Mouse (Mus musculus) gastrocnemius, postnatal 14 days (tissue): ENCODE measurements around the gene Ctns. TPM values are rescaled to one million over a fixed set of nuclear protein-coding genes. Genes with fewer than 3 reads are reported as not detected.

Experiments
- DNase-seq: peaks from one replicate; pipeline ENCODE4 v3.0.0; 2021; ENCODE audit warnings: mixed read lengths
- intact Hi-C: fragments of 180-260 bp; cut with DNase I; formaldehyde crosslinking; loops from one replicate; pipeline ENCODE4 v1.15.1; 2025; ENCODE audit warnings: low total_unique reads
- total RNA-seq, 2 experiments: library from RNA; stranded (reverse); gene quantifications; 2 replicates each; pipeline ENCODE4 v1.2.3; 2021

Gene Ctns
- total RNA-seq, 2 experiments from 2014 or later: 8.3 to 8.8 TPM

- peak; percentile 93 for DNase-seq
- intact Hi-C loops: no loop called here
Observed at GRCm38 (mm10) chr11:73199230-73199712, 429 bp upstream of the Ctns start, which contains the start of gene Shpk. Shpk (plus strand) TSS chr11:73199460.

GRCm38 (mm10) chr11:73198190-73198589, 652 bp downstream of the Ctns start:
- no peak for DNase-seq
- intact Hi-C loops: no loop called here

GRCm38 (mm10) chr11:73194444-73194843, 4.4 kb downstream of the Ctns start:
- intact Hi-C loops: no loop called here
- DNase-seq: no peak

DNA sequence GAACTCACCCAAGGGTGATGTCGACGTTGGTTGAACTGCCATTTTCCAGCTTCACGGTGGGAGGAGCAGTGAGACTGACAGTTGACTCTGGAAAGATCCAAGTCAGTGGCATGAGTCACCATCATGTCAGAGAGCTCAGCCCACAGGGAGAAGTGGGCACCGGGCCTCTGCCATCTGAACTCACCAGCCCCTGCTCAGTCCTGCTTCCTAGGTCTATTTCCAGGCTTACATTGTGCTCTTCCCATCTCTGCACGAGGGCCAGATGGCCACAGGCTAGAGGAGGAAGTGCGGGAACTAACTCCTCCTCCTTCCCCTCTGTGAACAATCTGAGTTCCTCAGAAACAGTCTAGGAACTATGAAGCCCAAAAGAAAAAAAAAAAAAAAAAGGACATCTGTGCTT, 5.8 kb downstream of the Ctns start:
- intact Hi-C loops: no loop called here

DNA sequence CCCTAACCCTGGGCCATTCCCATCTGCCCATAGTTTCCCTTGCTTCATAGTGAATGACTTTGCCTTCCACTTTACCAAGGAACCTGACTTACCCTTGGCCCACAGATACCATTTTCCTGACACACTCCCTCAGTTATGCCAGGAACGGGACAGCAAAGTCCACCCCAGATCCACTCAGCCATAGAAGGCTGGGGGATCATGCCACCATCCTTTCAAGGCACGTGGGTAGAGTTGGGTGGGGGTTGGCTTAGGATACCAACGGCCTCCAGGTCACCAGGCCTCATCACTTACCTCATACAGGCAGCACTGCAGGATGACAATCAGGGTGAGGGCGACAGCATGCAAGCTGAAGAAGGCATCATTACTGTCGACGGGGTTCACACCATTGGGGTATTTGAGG, 11.6 kb downstream of the Ctns start:
- intact Hi-C loops: no loop called here

More for the DNA sequence above, 5.8 kb downstream of the Ctns start:
- DNase-seq: no peak

GRCm38 (mm10) chr11:73185872-73186615, 12.8 kb downstream of the Ctns start:
- intact Hi-C loops: no loop called here
- no peak for DNase-seq

More for the DNA sequence above, 11.6 kb downstream of the Ctns start:
- no peak for DNase-seq

DNA sequence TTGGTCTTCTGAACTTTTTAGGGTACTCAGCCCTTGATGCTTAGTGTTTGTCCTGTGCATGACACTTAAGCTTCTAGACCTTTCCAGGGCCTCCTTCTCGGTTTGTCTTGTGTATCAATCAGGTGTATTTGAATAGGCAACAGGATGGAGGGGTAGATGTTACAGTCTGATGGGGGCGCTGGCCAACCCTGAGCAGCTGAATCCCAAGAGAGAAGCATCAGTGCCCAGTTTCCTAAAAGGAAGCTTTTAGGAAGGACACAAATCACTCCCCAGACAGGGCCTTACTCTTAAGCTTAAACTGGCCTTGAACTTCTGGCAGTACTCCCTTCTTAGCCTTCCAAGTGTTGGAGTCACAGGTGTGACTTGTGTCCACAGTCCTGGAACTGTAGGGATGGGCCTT, 20.9 kb downstream of the Ctns start:
- DNase-seq: no peak
- intact Hi-C loops: loop anchor here (5.0 kb wide), 1 partner anchor 41 kb away; the partner anchor contains the start of gene Haspin

GRCm38 (mm10) chr11:73177509-73177875, 21.4 kb downstream of the Ctns start:
- DNase-seq: peak; percentile 88
- intact Hi-C loops: loop anchor here (5.0 kb wide), 1 partner anchor 40 kb away; the partner anchor contains the start of gene Haspin

DNA sequence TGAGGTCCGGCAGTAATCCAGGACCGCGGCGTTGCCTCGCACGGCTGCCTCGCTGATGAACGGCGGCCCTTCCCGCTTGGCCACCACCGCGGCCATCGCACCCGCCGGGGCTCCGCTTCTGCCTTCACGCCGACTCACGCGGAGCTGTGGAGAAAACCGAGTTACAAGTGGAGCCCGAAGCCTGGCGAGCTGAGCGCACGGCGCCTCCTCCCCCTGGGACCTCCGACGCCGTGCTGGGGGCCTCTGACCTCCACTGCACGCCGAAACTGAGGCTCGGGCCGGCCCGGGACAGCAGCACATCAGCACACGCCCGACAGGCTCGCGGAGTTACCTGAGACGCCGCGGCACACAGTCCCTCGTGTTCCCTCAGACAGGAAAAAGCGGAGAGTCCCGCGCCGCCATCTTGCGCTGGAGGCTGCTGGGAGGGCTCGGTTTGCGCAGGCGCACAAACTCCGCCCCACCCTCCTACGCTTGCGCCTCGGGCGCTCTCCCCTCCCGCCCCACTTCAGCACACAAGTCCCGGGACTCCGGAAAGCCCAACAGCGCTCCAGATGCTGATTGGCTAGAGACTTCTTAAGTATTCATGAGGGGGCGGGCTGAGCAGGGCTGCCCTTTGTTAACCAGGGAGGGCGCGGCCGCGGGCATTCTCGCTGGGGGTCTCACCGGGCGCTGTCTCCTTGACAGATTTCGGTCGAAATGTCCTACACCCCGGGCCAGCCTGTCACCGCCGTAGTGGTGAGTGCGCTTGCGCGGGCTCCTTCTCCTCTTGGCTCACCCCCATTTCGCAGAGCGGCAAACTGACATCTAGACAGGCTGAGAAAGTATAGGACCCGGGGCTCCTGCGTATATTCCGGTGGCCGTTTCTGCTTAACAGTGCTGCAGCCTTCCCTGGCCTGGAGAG, 22.0 kb downstream of the Ctns start, which contains the start of the genes Emc6 and Tax1bp3:
Gene Emc6 (minus strand): TSS at position 430 of the 901 bp plus-strand sequence.
Gene Tax1bp3 (plus strand): TSS at position 476 of the 901 bp plus-strand sequence.
- intact Hi-C loops: loop anchor here (5.0 kb wide), 1 partner anchor 40 kb away; the partner anchor contains the start of gene Haspin

GRCm38 (mm10) chr11:73176186-73176585, 22.7 kb downstream of the Ctns start:
- DNase-seq: no peak
- intact Hi-C loops: loop anchor here (5.0 kb wide), 1 partner anchor 39 kb away; the partner anchor contains the start of gene Haspin

More for the DNA sequence above, 22.0 kb downstream of the Ctns start, which contains the start of the genes Emc6 and Tax1bp3:
- peak; percentile 98 for DNase-seq

DNA sequence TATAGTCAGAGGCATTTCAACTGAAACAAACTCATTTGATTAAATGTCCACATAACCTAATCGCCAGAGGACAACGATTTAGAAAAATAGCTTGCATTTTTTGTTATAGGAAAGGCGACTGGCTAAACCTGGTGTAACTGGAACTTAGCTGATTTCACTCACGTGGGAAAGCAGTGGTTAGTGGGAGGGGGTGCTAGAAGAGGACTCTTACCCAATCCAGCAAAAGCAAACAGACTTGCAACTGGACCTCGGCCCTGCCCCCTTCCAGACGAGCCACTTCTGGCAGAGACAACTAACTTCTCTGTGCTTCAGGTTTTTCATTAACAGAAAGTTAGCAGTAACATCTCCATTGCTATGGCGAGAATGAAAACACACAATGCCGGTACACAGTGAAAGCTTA, 23.2 kb downstream of the Ctns start:
- DNase-seq: no peak
- intact Hi-C loops: loop anchor here (5.0 kb wide), 1 partner anchor 38 kb away; the partner anchor contains the start of gene Haspin

DNA sequence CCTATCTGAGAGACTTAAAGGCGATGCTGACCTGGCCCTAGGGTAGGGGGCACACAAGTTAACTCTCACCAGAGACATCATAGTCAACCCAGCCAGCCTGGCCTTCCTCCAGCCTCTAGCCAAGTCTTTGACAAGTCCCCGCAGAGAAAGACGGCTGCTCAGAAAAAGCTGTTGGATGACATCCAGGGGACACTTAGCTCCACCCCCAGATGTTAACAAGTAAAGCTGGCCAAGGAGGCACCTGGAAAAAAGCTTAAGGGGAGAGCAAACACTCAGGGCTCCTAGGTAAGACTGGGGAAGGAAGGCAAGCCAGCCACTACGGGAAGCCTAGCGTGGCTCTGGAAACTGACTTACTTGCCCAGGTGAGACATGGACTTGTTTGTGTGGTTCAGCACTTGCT, 26.7 kb downstream of the Ctns start:
- intact Hi-C loops: no loop called here

GRCm38 (mm10) chr11:73169231-73169630, 29.6 kb downstream of the Ctns start:
- intact Hi-C loops: no loop called here
- DNase-seq: peak; percentile 60

More for the DNA sequence above, 26.7 kb downstream of the Ctns start:
- peak; percentile 55 for DNase-seq

GRCm38 (mm10) chr11:73168576-73168975, 30.3 kb downstream of the Ctns start:
- DNase-seq: no peak
- intact Hi-C loops: no loop called here

GRCm38 (mm10) chr11:73168071-73168470, 30.8 kb downstream of the Ctns start:
- intact Hi-C loops: no loop called here
- no peak for DNase-seq

DNA sequence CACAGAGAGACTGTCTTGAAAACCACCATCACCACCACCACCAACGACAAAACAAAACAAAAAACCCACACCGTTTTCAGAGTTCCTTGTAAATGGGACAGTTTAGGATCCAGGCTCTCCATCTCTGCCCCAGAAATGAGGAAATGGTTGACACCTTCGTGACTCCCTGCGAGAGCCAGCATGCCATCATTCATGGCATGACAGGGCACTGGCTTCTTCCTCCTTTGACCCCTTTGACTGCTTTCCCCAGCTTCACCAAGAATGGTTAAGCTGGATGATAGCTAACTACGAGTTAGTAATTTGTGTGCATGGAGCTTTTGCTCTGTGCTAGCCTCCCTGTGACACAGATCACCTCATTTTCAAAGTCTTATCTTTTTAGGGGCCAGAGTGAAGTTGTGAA, 36.6 kb downstream of the Ctns start:
- DNase-seq: no peak
- intact Hi-C loops: no loop called here

- intact Hi-C loops: no loop called here
- DNase-seq: no peak
Observed at GRCm38 (mm10) chr11:73161616-73162015, 37.2 kb downstream of the Ctns start.

DNA sequence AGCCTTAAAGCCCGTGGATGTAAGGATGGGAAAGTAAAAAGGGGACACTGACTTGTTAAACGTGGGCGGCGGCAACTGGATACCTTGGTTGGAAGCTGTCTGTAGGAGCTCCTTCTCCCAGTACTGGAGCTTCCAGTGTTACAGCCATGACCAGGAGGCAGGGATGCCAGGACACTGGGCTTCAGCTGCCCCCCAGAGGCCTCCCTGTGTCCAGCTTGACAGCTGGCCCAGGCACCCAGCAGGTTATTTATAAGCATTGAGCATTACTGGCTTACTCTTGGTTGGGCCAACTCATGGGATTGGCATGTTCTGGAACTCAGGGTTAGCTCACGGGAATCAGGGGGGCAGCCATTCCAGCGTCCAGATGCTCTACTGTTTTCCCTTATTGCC, 38.0 kb downstream of the Ctns start:
- intact Hi-C loops: no loop called here
- DNase-seq: peak; percentile 77

DNA sequence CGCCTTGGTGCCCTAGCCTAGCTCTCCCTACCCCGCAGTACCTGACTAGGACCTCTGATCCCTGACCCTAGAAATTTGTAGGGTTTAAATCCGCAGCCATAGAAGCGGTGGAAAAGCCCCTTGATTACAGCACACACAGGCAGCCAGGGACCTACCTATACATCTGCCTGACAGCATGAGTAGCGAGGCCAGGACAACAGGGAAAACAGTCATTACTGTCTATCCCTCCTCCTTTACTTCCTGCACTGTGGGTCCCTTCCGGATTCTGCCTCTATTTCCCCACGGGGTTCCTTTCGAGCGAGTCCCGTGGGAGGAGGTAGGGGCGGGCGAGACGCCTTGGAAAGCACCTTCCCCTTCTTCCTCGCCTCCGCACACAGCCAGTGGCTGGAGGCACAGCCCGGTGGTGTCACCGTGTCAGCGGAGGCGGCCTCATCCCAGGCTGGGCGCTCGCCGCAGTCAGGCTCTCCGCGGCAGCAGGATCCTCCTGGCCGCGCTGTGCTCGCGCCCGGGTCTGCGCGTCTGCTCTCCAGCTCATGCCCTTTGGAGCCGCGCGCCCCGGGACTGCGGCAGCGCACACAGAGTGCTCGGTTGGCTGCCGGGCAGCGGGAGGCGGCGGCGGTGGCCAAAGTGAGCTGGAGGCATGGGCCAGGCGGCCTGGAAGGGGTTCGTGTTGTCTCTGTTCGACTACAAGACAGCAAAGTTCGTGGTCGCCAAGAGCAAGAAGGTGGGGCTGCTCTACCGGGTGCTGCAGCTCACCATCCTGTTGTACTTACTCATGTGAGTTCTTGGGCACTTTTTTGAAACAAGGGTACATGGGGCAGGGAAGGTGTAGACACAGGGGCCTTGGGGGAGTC, 38.7 kb downstream of the Ctns start, which contains the start of gene P2rx5:
Gene P2rx5 (plus strand): TSS at position 465 of the 854 bp plus-strand sequence.
- intact Hi-C loops: no loop called here
- peak; percentile 69 for DNase-seq
